Mouse (Mus musculus) brain, embryonic 14.5 days (tissue): ENCODE measurements at regions not wholly inside any gene's neighbourhood (a gene's known extent, or its start where the extent isn't known, plus 50 kb on each side); places are given as distances from the start of the nearest gene placed in this dataset.

Source experiments
- DNase-seq: peaks from one replicate; pipeline ENCODE4 v3.0.0-alpha.2; 2011; ENCODE audit warnings: low read depth
- CTCF ChIP-seq: fragments of 200-500 bp; IDR thresholded peaks from 2 replicates; pipeline ENCODE4 v1.5.1; 2012; ENCODE audit warnings: inconsistent platforms, mild to moderate bottlenecking, moderate library complexity, borderline replicate concordance; ENCODE audit not compliant: insufficient read depth, insufficient read length; ENCODE audit errors: extremely low read depth
- POLR2A ChIP-seq: fragments of 200-500 bp; IDR thresholded peaks from 2 replicates; pipeline ENCODE4 v1.6.1; 2012; ENCODE audit warnings: mild to moderate bottlenecking, inconsistent platforms, borderline replicate concordance; ENCODE audit not compliant: poor library complexity, insufficient read depth, insufficient read length, severe bottlenecking; ENCODE audit errors: extremely low read depth

GRCm38 (mm10) chr7:70624727-70625642 lies 258.4 kb upstream of the Nr2f2 start:
- TF ChIP-seq POLR2A (no peak), CTCF (no peak)
- peak; percentile 84 for DNase-seq

GRCm38 (mm10) chr7:70624031-70624726 lies 257.6 kb upstream of the Nr2f2 start:
- no peak for TF ChIP-seq CTCF
- TF ChIP-seq POLR2A: no peak
- DNase-seq: peak; percentile 53

- no peak for TF ChIP-seq CTCF
- no peak for TF ChIP-seq POLR2A
Observed at GRCm38 (mm10) chr7:70619400-70619799, 252.9 kb upstream of the Nr2f2 start.

GRCm38 (mm10) chr7:70618270-70618669 lies 251.7 kb upstream of the Nr2f2 start:
- no peak for DNase-seq
- TF ChIP-seq CTCF (no peak), POLR2A (no peak)

More at GRCm38 (mm10) chr7:70619400-70619799, 252.9 kb upstream of the Nr2f2 start:
- no peak for DNase-seq

GRCm38 (mm10) chr7:70606511-70606910 lies 240.0 kb upstream of the Nr2f2 start:
- DNase-seq: no peak
- no peak for TF ChIP-seq POLR2A
- no peak for TF ChIP-seq CTCF

GRCm38 (mm10) chr7:70604471-70605174 lies 238.1 kb upstream of the Nr2f2 start:
- TF ChIP-seq CTCF (no peak), POLR2A (no peak)
- no peak for DNase-seq

GRCm38 (mm10) chr7:70593027-70593426 lies 226.5 kb upstream of the Nr2f2 start:
- DNase-seq: no peak
- TF ChIP-seq CTCF (no peak), POLR2A (no peak)

GRCm38 (mm10) chr7:70591361-70592256 lies 225.1 kb upstream of the Nr2f2 start:
- TF ChIP-seq CTCF (no peak), POLR2A (no peak)
- DNase-seq: peak; percentile 36

GRCm38 (mm10) chr7:70589713-70590112 lies 223.2 kb upstream of the Nr2f2 start:
- TF ChIP-seq CTCF: no peak
- no peak for TF ChIP-seq POLR2A
- DNase-seq: no peak

- DNase-seq: no peak
- TF ChIP-seq POLR2A (no peak), CTCF (no peak)
Observed at GRCm38 (mm10) chr7:70588061-70588460, 221.5 kb upstream of the Nr2f2 start.
